Mouse (Mus musculus) lung, adult 2 months (tissue): ENCODE data around the gene Pgm2. TPM values are rescaled to one million over a fixed set of nuclear protein-coding genes. Genes with fewer than 3 reads are reported as not detected.

Source experiments
- DNase-seq: peaks from one replicate; pipeline ENCODE4 v3.0.0; 2022
- H3K4me1 ChIP-seq: fragments of 200-500 bp; 2 replicates; pipeline ENCODE4 v1.6.1; 2011; ENCODE audit warnings: low read length; ENCODE audit not compliant: control insufficient read depth, insufficient read depth
- H3K4me3 ChIP-seq: fragments of 200-500 bp; replicated peaks from 2 replicates; pipeline ENCODE3; 2011; ENCODE audit warnings: low read depth, mild to moderate bottlenecking, control low read depth, low read length; ENCODE audit errors: extremely low read depth
- CTCF ChIP-seq: fragments of 200-500 bp; IDR thresholded peaks from 2 replicates; pipeline ENCODE4 v1.5.1; 2011; ENCODE audit warnings: mild to moderate bottlenecking, low read length, control low read depth; ENCODE audit not compliant: insufficient read depth
- POLR2A ChIP-seq: fragments of 200-500 bp; IDR thresholded peaks from 2 replicates; pipeline ENCODE4 v1.6.1; 2011; ENCODE audit warnings: low read depth, mild to moderate bottlenecking, control low read depth, low read length, borderline replicate concordance; ENCODE audit errors: extremely low read depth
- WGBS: fragments of 180-500 bp; shearing (Covaris S2); methylation state at CpG from one replicate; pipeline ENCODE4 v1.1.7; 2018; 5-methylcytosine and 5-hydroxymethylcytosine counted together
- polyA plus RNA-seq: library from polyadenylated mRNA; depleted of rRNA; stranded (reverse); fragments of >200 nt; gene quantifications from 2 replicates; pipeline ENCODE4 v1.2.3, GENCODE M21; 2012

Pgm2 gene
- polyA plus RNA-seq, 1 experiment, result 11.5 TPM

DNA sequence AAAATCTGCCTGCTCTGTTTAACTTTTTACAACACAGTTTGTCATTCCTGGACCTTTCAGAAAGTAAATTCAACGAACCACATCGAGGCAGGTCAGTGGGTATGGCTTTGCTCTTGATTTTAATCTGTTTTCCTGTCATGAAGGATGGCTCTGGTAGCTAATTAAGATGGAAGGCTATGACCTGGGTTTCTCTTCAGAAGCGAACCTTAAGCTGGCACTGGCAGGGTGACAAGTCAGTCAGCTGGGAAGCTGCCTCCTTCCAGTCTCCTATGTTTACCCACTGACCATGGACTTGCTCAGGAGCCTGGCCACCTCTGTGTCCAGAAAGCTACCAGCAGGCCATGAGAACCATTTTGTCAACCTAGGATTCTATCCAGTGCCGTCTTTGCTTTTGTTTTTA is 63.8 kb downstream of the Pgm2 start:
- TF ChIP-seq POLR2A (no peak), CTCF (no peak)
- no peak for DNase-seq
- WGBS, result 24% methylated on average over 4 of the region's 4 CpGs
- Histone ChIP-seq H3K4me1 (peaks cover 5% of the 10 kb centered on the region), H3K4me3 (peak overlapping the region; percentile 8)

- TF ChIP-seq POLR2A (no peak), CTCF (no peak)
- peaks cover 5% of the 10 kb centered on the region for H3K4me1 ChIP-seq
- 63% methylated on average over 1 of the region's 1 CpGs for WGBS
- H3K4me3 ChIP-seq, result no peak overlapping the region
- DNase-seq, result no peak
Measured at GRCm38 (mm10) chr5:64157926-64158325, 65.2 kb downstream of the Pgm2 start.

DNA sequence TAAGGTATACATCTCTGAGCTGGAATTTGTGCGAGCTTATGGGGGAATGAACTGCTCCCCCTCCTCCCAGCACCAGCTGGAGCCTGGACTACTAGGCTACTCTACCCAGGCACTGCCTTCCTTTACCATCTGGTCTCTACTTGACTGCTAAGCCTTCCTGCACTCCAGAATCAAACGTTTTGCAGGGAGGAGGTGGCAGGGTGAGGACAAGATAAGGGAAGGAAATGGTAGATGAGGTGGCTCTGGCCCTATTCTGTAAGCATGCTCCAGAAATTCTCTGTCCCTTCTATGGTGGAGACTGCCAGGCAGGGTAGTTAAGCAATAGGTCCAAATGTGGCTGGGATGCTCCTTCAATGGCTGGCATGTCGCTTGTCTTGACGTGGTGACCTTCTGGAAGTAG is 65.8 kb downstream of the Pgm2 start:
- no peak for DNase-seq
- H3K4me3 ChIP-seq, result no peak overlapping the region
- no peak for TF ChIP-seq CTCF
- TF ChIP-seq POLR2A, result no peak
- H3K4me1 ChIP-seq, result peaks cover 5% of the 10 kb centered on the region
- 73% methylated on average over 4 of the region's 4 CpGs for WGBS

DNA sequence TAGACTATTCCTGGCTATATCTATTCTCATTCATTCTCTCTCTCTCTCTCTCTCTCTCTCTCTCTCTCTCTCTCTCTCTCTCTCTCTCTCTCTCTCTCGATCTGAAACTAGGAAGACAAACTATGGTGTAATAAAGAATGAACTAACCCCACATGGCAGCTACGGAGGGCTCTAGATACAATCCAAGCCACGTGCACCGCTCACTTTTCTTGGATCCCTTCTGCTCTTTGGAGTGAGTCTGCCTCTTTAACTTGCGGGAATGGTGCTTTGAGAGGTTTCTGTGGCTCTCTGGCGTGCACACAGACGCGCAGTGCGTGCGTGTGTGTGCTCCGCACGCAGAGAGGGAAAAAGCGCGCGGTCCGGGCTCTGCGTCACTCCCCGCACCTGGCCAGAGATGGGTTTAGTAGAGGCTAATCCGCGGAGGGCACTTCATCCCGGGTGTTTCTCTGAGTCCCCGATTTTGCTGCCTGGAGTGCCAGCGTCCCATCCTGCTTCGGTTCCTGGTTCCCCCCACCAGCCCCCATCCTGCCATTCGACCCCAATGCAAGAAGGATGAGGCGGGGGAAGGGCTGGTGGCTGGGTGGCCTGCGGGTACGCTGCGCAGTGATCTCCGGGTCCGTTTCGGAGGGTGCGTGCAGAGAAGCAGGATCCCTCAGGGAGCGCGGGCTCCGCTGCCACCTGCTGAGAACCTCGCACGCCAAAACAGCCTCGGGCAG is 66.5 kb downstream of the Pgm2 start:
- 6% methylated on average over 39 of the region's 39 CpGs for WGBS
- H3K4me1 ChIP-seq, result peaks cover 5% of the 10 kb centered on the region
- peak; percentile 17 for DNase-seq
- peak overlapping the region; percentile 77 for H3K4me3 ChIP-seq
- TF ChIP-seq CTCF, result no peak
- TF ChIP-seq POLR2A, result no peak

DNA sequence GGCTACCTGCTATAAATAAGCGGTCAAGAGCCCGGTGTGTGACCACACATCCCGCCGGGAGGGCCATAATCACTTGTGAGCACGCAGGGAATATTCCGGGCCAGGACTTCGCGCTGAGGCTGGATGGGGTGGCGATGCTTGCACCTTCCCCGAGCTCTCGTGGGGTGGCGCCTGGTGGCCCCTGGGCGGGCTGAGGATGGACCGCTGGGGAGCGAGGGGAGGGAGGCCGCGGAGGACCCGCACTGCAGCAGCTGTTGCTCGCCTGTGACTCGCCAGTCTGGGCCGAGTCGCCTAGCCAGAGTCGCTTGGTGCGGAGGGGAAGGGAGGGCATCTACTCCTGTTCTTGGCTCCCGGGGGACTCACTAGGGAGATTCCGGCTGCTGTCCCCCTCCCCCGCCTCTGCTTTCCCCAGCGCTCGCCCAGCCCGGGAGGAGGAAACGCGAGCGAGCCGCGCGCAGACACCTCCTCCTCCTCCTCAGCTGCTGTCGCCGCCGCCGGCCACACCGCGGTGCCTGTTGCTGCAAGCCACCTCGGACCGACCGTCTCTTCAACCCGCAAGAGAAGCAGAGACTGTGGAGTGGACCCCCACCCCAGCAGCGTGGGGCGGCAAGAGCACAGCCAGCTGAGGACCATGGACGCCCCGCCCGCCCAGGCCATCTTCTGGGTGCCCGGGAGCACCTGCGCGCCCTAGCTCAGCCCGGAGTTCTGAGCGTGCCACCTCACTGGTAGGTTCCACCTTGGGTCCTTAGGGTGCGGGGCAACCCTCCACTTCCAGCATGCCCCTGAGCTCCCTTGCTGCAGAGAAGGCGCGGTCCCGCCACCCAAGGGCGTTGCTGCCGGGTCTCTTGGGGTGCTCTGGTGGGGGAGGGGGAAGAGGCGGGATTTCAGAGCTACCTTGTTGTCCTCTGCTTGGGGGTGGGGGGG is 67.3 kb downstream of the Pgm2 start:
- no peak for TF ChIP-seq CTCF
- 0 out of 2 replicates have a peak, but pooled peaks have one; percentile 31 for TF ChIP-seq POLR2A
- peak; percentile 52 for DNase-seq
- peak overlapping the region; percentile 77 for H3K4me3 ChIP-seq
- H3K4me1 ChIP-seq, result peaks cover 5% of the 10 kb centered on the region
- under 1% methylated on average over 62 of the region's 63 CpGs for WGBS

DNA sequence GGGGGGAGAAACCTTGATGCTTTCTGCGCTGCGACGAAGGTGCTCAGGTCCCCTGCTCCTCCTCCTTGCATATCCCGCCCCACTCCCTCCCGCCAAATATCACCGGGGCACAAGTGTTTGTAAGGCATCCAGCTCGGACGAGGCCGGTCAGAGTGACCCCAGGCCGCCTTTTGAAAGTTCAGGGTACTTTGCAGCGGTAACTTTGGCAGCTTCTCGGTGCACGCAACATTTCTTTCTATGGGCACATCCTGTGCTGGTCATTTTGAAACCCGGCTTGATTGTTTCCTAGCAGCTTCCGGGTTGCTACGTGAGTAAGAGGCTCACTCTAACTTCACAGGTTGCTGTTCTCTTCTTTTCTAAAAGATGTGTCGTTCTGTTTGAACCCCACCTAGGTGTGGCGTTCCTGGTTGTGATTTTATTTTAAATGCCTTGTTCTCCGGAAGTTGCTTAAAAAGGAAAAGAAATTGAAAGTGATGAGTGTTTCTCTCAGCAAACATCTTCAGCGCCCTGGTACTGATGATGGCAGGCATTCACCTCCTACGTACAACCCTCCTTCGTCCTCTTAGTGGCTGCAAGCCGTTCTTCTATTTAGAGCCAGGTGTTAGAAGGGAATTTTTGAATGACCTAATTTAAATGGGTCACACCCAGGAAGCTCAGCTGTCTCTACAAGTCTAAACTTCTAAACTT is 68.1 kb downstream of the Pgm2 start:
- TF ChIP-seq CTCF, result no peak
- no peak for TF ChIP-seq POLR2A
- WGBS, result under 1% methylated on average over 23 of the region's 23 CpGs
- DNase-seq, result peak; percentile 18
- H3K4me3 ChIP-seq, result peak overlapping the region; percentile 77
- H3K4me1 ChIP-seq, result peaks cover 5% of the 10 kb centered on the region

DNA sequence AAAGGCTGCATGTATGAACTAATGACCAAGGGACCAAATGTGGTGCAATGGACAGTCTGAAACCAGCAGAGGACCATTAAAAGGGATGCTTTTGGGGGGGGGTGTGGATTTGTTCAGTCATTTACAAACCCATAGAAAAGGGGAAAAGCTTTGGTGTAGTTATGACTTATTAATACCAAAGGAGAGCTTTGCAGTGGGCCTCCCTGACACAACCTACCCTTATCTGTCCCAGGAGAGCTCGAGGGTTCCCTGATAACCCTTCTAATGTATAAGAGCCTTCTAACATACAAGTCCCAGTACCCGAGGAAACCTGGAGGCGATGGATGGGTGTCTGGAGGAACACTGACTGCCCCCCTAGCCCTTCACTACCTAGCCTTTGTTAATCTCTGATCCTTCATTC is 69.2 kb downstream of the Pgm2 start:
- TF ChIP-seq CTCF (no peak), POLR2A (no peak)
- Histone ChIP-seq H3K4me3 (no peak overlapping the region), H3K4me1 (peaks cover 3% of the 10 kb centered on the region; the same call in 1 of the 2 replicates)
- no peak for DNase-seq
- 69% methylated on average over 3 of the region's 3 CpGs for WGBS

- no peak overlapping the region for H3K4me3 ChIP-seq
- peaks cover 3% of the 10 kb centered on the region; the same call in 1 of the 2 replicates for H3K4me1 ChIP-seq
- 93% methylated on average over 5 of the region's 5 CpGs for WGBS
- no peak for DNase-seq
- TF ChIP-seq CTCF (no peak), POLR2A (no peak)
Measured at GRCm38 (mm10) chr5:64162582-64162981, 69.8 kb downstream of the Pgm2 start.

- DNase-seq, result no peak
- 92% methylated on average over 3 of the region's 3 CpGs for WGBS
- peaks cover 3% of the 10 kb centered on the region; the same call in 1 of the 2 replicates for H3K4me1 ChIP-seq
- no peak for TF ChIP-seq CTCF
- no peak for TF ChIP-seq POLR2A
- no peak overlapping the region for H3K4me3 ChIP-seq
Measured at GRCm38 (mm10) chr5:64164414-64164813, 71.7 kb downstream of the Pgm2 start.

DNA sequence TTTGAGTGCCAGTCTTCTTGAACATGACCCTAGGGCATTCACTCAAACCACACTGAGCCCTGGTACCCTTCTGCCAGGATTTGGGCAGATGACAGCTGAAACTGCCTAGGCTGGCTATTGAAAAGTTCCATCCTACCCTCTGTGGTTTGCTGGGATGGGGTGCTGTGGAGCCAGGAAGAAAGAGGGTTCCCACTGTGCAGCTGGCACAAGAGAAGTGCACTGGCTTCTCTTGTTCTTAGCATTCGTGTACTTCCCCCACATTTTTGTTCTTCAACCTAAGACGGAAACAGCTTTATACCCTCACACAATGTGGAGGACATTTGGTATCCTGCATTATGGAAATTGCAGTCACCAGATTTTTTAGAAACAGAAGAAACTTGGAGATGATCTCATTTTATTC is 73.1 kb downstream of the Pgm2 start:
- 83% methylated on average over 2 of the region's 2 CpGs for WGBS
- TF ChIP-seq CTCF (no peak), POLR2A (no peak)
- no peak overlapping the region for H3K4me3 ChIP-seq
- DNase-seq, result no peak
- peaks cover 3% of the 10 kb centered on the region; the same call in 1 of the 2 replicates for H3K4me1 ChIP-seq
